22 mouse cellular contexts compared by ENCODE assay signal in genomic region chr17:31271136-31271851, GRCm38 (mm10). TPM values are rescaled to one million over a fixed set of nuclear protein-coding genes. Genes with fewer than 3 reads are reported as not detected.
DNase-seq lines count a peak whose midpoint lies in the region; ATAC-seq and TF ChIP-seq lines count a peak whose summit lies in the region.
"Had no signal": no experiment of that assay in that cellular context is flagged by ENCODE, and none has a peak within 500 bp of the region (broad histone marks: within the 10 kb centered on the region; RNA-seq: fewer than 3 reads in every experiment).

No protein-coding gene starts in this region.

- H3K27ac ChIP-seq in heart, postnatal 0 days (ENCODE audit: low read depth), result no peak overlapping the region
- no peak overlapping the region for H3K27ac ChIP-seq in stomach, postnatal 0 days (replicated peaks)
- H3K27ac ChIP-seq: heart, embryonic 13.5 days; hindbrain, embryonic 12.5 days; limb, embryonic 10.5 days; liver, embryonic 15.5 days; midbrain, embryonic 10.5 days had no signal

- peak; percentile 34 for TF ChIP-seq CTCF in heart, postnatal 0 days (IDR thresholded peaks at IDR 0.05; ENCODE audit: low read depth)
- peak; percentile 37 for TF ChIP-seq CTCF in stomach, postnatal 0 days (IDR thresholded peaks at IDR 0.05; ENCODE audit: low read depth)

- WGBS in heart, postnatal 0 days, result 37% methylated on average over 7 of the region's 7 CpGs
- 40% methylated on average over 2 of the region's 7 CpGs for WGBS in stomach, postnatal 0 days

- no peak overlapping the region for H3K4me2 ChIP-seq in heart, postnatal 0 days (ENCODE audit: low read depth, low read length)
- H3K4me2 ChIP-seq in stomach, postnatal 0 days (replicated peaks; ENCODE audit: low read depth), result no peak overlapping the region
- H3K4me2 ChIP-seq: heart, embryonic 13.5 days; hindbrain, embryonic 12.5 days; liver, embryonic 15.5 days had no signal

- no peaks in the 10 kb centered on the region for H3K27me3 ChIP-seq in heart, postnatal 0 days (ENCODE audit: control insufficient read depth, insufficient read depth, low read length)
- no peaks in the 10 kb centered on the region for H3K27me3 ChIP-seq in stomach, postnatal 0 days (ENCODE audit: control insufficient read depth, insufficient read depth, low read length)
- H3K27me3 ChIP-seq: heart, embryonic 13.5 days; hindbrain, embryonic 12.5 days had no signal

- intact Hi-C loops in heart, postnatal 25 days (cut with DNase I), result no loop called here

- no peaks in the 10 kb centered on the region for H3K9me3 ChIP-seq in heart, postnatal 0 days (replicated peaks; ENCODE audit: control insufficient read depth, low read length)
- H3K9me3 ChIP-seq in stomach, postnatal 0 days (ENCODE audit: control insufficient read depth, low read length), result no peaks in the 10 kb centered on the region
- H3K9me3 ChIP-seq: heart, embryonic 13.5 days; hindbrain, embryonic 12.5 days; limb, embryonic 10.5 days; liver, embryonic 15.5 days; midbrain, embryonic 10.5 days had no signal

- H3K4me3 ChIP-seq in heart, postnatal 0 days (ENCODE audit: low read depth, low read length), result no peak overlapping the region
- no peak overlapping the region for H3K4me3 ChIP-seq in stomach, postnatal 0 days (ENCODE audit: low read depth, low read length)
- H3K4me3 ChIP-seq: erythroblast, embryonic 14.5 days; heart, embryonic 13.5 days; hindbrain, embryonic 12.5 days; limb, embryonic 10.5 days; liver, embryonic 15.5 days; midbrain, embryonic 10.5 days had no signal

- DNase-seq in adrenal gland, postnatal 10 days, result peak; percentile 34
- DNase-seq in adrenal gland, postnatal 4 days (ENCODE audit: low spot score in 2 of 2), result no peak
- no peak for DNase-seq in heart, postnatal 0 days (ENCODE audit: low spot score)
- no peak for DNase-seq in heart, postnatal 25 days (ENCODE audit: low spot score)
- DNase-seq in lung, postnatal 36 days, result peak; percentile 54
- no peak for DNase-seq in lung, postnatal 4 days
- no peak for DNase-seq in stomach, postnatal 0 days (ENCODE audit: low spot score)
- DNase-seq: cerebellum, adult 8-10 months; gastrocnemius, postnatal 10 days; kidney, adult 11 months; kidney, postnatal 4 days; layer of hippocampus, postnatal 36 days; lung, postnatal 14 days had no signal

- no peaks in the 10 kb centered on the region for H3K4me1 ChIP-seq in heart, postnatal 0 days (ENCODE audit: control insufficient read depth, insufficient read depth)
- no peaks in the 10 kb centered on the region for H3K4me1 ChIP-seq in stomach, postnatal 0 days (replicated peaks; ENCODE audit: control insufficient read depth, insufficient read depth)
- H3K4me1 ChIP-seq: hindbrain, embryonic 12.5 days; liver, embryonic 15.5 days had no signal

- TF ChIP-seq EP300 in heart, postnatal 0 days (IDR thresholded peaks at IDR 0.05; ENCODE audit: low read depth), result no peak
- no peak for TF ChIP-seq EP300 in stomach, postnatal 0 days (optimal IDR thresholded peaks at IDR 0.05)

- H3K9ac ChIP-seq in heart, postnatal 0 days (replicated peaks; ENCODE audit: low read depth, low read length), result no peak overlapping the region
- H3K9ac ChIP-seq in stomach, postnatal 0 days (ENCODE audit: low read length), result no peak overlapping the region
- H3K9ac ChIP-seq: heart, embryonic 13.5 days; hindbrain, embryonic 12.5 days; liver, embryonic 15.5 days had no signal

- no peak for ATAC-seq in heart, postnatal 0 days (ENCODE audit: insufficient read depth, low read depth)
- no peak for ATAC-seq in stomach, postnatal 0 days (ENCODE audit: low FRiP score, low TSS enrichment)
- no peak for ATAC-seq in CD4-positive, CD25-positive, alpha-beta regulatory T cell, adult 4 months
- ATAC-seq: forebrain, embryonic 16.5 days had no signal

- H3K36me3 ChIP-seq in heart, postnatal 0 days (replicated peaks; ENCODE audit: control insufficient read depth, insufficient read depth, low read length), result no peaks in the 10 kb centered on the region
- no peaks in the 10 kb centered on the region for H3K36me3 ChIP-seq in stomach, postnatal 0 days (ENCODE audit: control insufficient read depth, insufficient read depth, low read length)
- H3K36me3 ChIP-seq: G1E; heart, embryonic 13.5 days; hindbrain, embryonic 12.5 days; limb, embryonic 10.5 days; liver, embryonic 15.5 days; midbrain, embryonic 10.5 days had no signal

RNA-seq across cellular contexts. Expression of gene Rsph1, which starts 5.9 kb away (rescaled TPM):
- 1 to 10 TPM; 3.5 to 4.6 TPM for total RNA-seq in adrenal gland, postnatal 10 days (2021)
- total RNA-seq in adrenal gland, postnatal 4 days (2021), result 1 to 10 TPM; 5.5 TPM
- total RNA-seq in heart, postnatal 0 days (2014; rRNA removed; ENCODE audit: low replicate concordance), result 0.27 TPM in 1 of 2 replicates, not detected in the other
- 1.6 and 2.3 TPM in 2 replicates for polyA plus RNA-seq in heart, postnatal 0 days (2015; fragmentation: Nextera tagmentation; extraction: Ambion mirVana)
- 1 to 10 TPM; 1.7 to 2.1 TPM for total RNA-seq in heart, postnatal 25 days (2021)
- polyA plus RNA-seq in stomach, postnatal 0 days (2015; fragmentation: Nextera tagmentation; extraction: Ambion mirVana), result 0.87 and 0.99 TPM in 2 replicates
- polyA plus RNA-seq in CD4-positive, CD25-positive, alpha-beta regulatory T cell, adult 4 months (2017; shearing (Covaris generic)), result 1 to 10 TPM in 1 of 2 experiments, under 1 TPM in 1; 0.52 to 1.1 TPM
- total RNA-seq: G1E had no signal
- polyA plus RNA-seq: erythroblast, embryonic 14.5 days; G1E had no signal

RNA-seq across cellular contexts. Expression of gene Slc37a1, which starts 15.3 kb away (rescaled TPM):
- 10 to 100 TPM in 1 of 2 experiments, 1 to 10 TPM in 1; 4.4 to 10.9 TPM for total RNA-seq in adrenal gland, postnatal 10 days (2021)
- 10 to 100 TPM; 14.2 to 14.9 TPM for total RNA-seq in adrenal gland, postnatal 4 days (2021)
- total RNA-seq in heart, postnatal 0 days (2014; rRNA removed; ENCODE audit: low replicate concordance), result 16.8 and 37.9 TPM in 2 replicates
- 9.7 and 13.5 TPM in 2 replicates for polyA plus RNA-seq in heart, postnatal 0 days (2015; fragmentation: Nextera tagmentation; extraction: Ambion mirVana)
- 10 to 100 TPM; 10.4 to 13.3 TPM for total RNA-seq in heart, postnatal 25 days (2021)
- 14.7 and 16.6 TPM in 2 replicates for polyA plus RNA-seq in stomach, postnatal 0 days (2015; fragmentation: Nextera tagmentation; extraction: Ambion mirVana)
- 10 to 100 TPM; 29.9 to 42.6 TPM for polyA plus RNA-seq in CD4-positive, CD25-positive, alpha-beta regulatory T cell, adult 4 months (2017; shearing (Covaris generic))
- polyA plus RNA-seq: G1E had no signal

Comparison
In these comparisons a context has a peak if more than half of its experiments do, and no peak if none do; other contexts are left out.
1. DNase-seq: peak in adrenal gland, postnatal 10 days (single experiment) and lung, postnatal 36 days (single experiment); none in adrenal gland, postnatal 4 days (0 of 2), heart, postnatal 0 days (single experiment), heart, postnatal 25 days (single experiment), lung, postnatal 4 days (0 of 2) and stomach, postnatal 0 days (single experiment).